Mouse (Mus musculus) stomach, postnatal 0 days (tissue): ENCODE measurements around the gene Tex29. TPM values are rescaled to one million over a fixed set of nuclear protein-coding genes. Genes with fewer than 3 reads are reported as not detected.

Source experiments
- ATAC-seq: fragments of 200-750 bp; cut with Nextera tagmentation; 2 replicates; pipeline ENCODE4 v1.8.0; 2017; ENCODE audit not compliant: low FRiP score, low TSS enrichment
- DNase-seq: peaks from one replicate; pipeline ENCODE4 v3.0.0-alpha.2; 2016; ENCODE audit warnings: low spot score
- H3K27ac ChIP-seq: fragments of 300-500 bp; sonication (generic); replicated peaks from 2 replicates; pipeline ENCODE4 v1.5.1; 2014; ENCODE audit warnings: mild to moderate bottlenecking, control low read depth
- H3K27me3 ChIP-seq: fragments of 300-500 bp; sonication (generic); 2 replicates; pipeline ENCODE4 v1.6.1; 2014; ENCODE audit warnings: low read length; ENCODE audit not compliant: control insufficient read depth, insufficient read depth
- H3K36me3 ChIP-seq: fragments of 300-500 bp; sonication (generic); 2 replicates; pipeline ENCODE4 v1.6.1; 2014; ENCODE audit warnings: low read length, mixed read lengths; ENCODE audit not compliant: control insufficient read depth, insufficient read depth
- H3K4me1 ChIP-seq: fragments of 300-500 bp; sonication (generic); replicated peaks from 2 replicates; pipeline ENCODE4 v1.6.1; 2014; ENCODE audit warnings: antibody characterized with exemption; ENCODE audit not compliant: control insufficient read depth, insufficient read depth
- H3K4me2 ChIP-seq: fragments of 300-500 bp; sonication (generic); replicated peaks from 2 replicates; pipeline ENCODE4 v1.6.1; 2014; ENCODE audit warnings: low read depth, mild to moderate bottlenecking, control low read depth, moderate library complexity
- H3K4me3 ChIP-seq: fragments of 300-500 bp; sonication (generic); 2 replicates; pipeline ENCODE4 v1.5.1; 2014; ENCODE audit warnings: low read depth, low read length, control low read depth
- H3K9ac ChIP-seq: fragments of 300-500 bp; sonication (generic); 2 replicates; pipeline ENCODE4 v1.6.1; 2014; ENCODE audit warnings: mild to moderate bottlenecking, low read length, control low read depth, mixed read lengths
- H3K9me3 ChIP-seq: fragments of 300-500 bp; sonication (generic); 2 replicates; pipeline ENCODE4 v1.6.1; 2016; ENCODE audit warnings: low read length; ENCODE audit not compliant: control insufficient read depth
- CTCF ChIP-seq: IDR thresholded peaks from 2 replicates; pipeline ENCODE4 v1.5.1; 2016; ENCODE audit warnings: antibody characterized with exemption, low read depth, mild to moderate bottlenecking, moderate library complexity
- EP300 ChIP-seq: optimal IDR thresholded peaks from 2 replicates; pipeline ENCODE3; 2016; ENCODE audit warnings: antibody characterized with exemption
- whole genome bisulfite sequencing: fragments of 180-500 bp; shearing (Covaris S2); extraction: QIAGEN DNeasy Blood & Tissue Kit; methylation state at CpG from one replicate; pipeline ENCODE4 v1.1.7; 2014; 5-methylcytosine and 5-hydroxymethylcytosine counted together
- polyA plus RNA-seq: library from polyadenylated mRNA; unstranded; fragments of >200 nt; fragmentation: Nextera tagmentation; extraction: Ambion mirVana; gene quantifications from 2 replicates; pipeline ENCODE4 v1.2.1, GENCODE M21; 2015

The Tex29 gene
- polyA plus RNA-seq, 1 experiment from 2014 or later = not detected

DNA sequence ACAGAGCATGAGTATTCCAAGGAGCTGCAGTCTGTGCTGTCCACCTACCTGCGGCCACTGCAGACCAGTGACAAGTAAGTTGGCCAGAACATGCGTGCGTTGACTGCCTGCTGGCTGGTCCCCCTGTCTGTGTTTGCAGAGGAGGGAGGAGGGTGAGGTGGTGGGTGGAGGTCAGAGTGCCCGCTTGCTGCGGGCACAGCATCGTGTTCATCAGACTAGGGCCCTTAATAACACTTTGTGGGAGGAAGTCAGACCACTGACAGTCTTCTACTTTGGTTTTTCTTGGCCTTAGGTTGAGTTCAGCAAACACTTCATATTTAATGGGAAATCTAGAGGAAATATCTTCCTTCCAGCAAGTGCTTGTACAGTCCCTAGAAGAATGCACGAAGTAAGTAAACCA is 39.8 kb upstream of the Tex29 start:
- DNase-seq (no peak), ATAC-seq (no peak)
- no peak overlapping the region for H3K27ac ChIP-seq
- no peaks in the 10 kb centered on the region for H3K27me3 ChIP-seq
- H3K4me1 ChIP-seq = no peaks in the 10 kb centered on the region
- TF ChIP-seq EP300 = no peak
- no peak for TF ChIP-seq CTCF
- peaks cover 8% of the 10 kb centered on the region for H3K36me3 ChIP-seq
- H3K9ac ChIP-seq = no peak overlapping the region
- WGBS = 74% methylated on average over 7 of the region's 7 CpGs
- no peaks in the 10 kb centered on the region for H3K9me3 ChIP-seq
- H3K4me2 ChIP-seq = no peak overlapping the region
- H3K4me3 ChIP-seq = no peak overlapping the region

DNA sequence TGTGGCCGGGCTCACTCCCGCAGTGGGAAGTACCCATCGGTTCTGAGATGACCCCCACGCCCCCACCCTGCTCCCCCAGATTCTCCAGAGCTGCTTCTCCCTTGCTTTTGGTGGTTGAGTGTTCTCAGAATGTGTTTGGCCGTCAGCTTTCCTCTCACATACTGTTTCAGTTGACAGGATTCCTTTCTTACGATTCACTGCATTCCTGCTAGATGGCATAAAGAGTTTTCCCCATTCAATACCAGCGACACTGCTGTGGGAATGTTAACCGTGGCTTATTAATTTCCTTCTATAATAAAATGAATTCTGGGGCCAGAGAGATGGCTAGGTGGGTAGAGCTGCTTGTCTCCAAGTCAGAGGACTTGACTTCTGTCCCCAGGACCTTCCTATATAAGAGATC is 38.7 kb upstream of the Tex29 start:
- ATAC-seq (no peak), DNase-seq (no peak)
- no peak overlapping the region for H3K27ac ChIP-seq
- no peak for TF ChIP-seq CTCF
- no peak for TF ChIP-seq EP300
- H3K36me3 ChIP-seq = peaks cover 8% of the 10 kb centered on the region
- no peaks in the 10 kb centered on the region for H3K27me3 ChIP-seq
- H3K4me2 ChIP-seq = no peak overlapping the region
- no peak overlapping the region for H3K9ac ChIP-seq
- no peaks in the 10 kb centered on the region for H3K9me3 ChIP-seq
- no peaks in the 10 kb centered on the region for H3K4me1 ChIP-seq
- H3K4me3 ChIP-seq = no peak overlapping the region
- WGBS = 40% methylated on average over 8 of the region's 8 CpGs

DNA sequence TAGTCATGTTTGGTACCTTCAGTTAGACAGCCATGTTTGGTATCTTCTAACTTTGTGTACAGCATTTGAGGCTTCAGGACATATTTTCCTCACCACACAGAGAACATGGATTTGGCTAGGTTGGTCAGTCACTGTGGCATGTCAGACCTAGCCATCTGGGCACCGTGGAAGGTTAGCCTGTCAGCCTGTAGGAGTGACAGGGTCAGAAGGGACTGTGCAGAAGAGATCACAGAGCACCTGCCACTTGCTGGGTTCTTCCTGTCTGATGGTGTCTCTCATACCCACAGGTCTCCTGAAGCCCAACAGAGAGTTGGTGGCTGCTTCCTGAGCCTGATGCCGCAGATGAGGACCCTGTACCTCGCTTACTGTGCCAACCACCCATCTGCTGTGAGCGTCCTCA is 35.4 kb upstream of the Tex29 start:
- WGBS = 100% methylated on average over 4 of the region's 4 CpGs
- TF ChIP-seq EP300 (no peak), CTCF (no peak)
- ATAC-seq (no peak), DNase-seq (no peak)
- H3K4me2 ChIP-seq = no peak overlapping the region
- no peaks in the 10 kb centered on the region for H3K4me1 ChIP-seq
- H3K4me3 ChIP-seq = no peak overlapping the region
- H3K27me3 ChIP-seq = no peaks in the 10 kb centered on the region
- no peak overlapping the region for H3K9ac ChIP-seq
- H3K9me3 ChIP-seq = no peaks in the 10 kb centered on the region
- peaks cover 24% of the 10 kb centered on the region for H3K36me3 ChIP-seq
- H3K27ac ChIP-seq = no peak overlapping the region

DNA sequence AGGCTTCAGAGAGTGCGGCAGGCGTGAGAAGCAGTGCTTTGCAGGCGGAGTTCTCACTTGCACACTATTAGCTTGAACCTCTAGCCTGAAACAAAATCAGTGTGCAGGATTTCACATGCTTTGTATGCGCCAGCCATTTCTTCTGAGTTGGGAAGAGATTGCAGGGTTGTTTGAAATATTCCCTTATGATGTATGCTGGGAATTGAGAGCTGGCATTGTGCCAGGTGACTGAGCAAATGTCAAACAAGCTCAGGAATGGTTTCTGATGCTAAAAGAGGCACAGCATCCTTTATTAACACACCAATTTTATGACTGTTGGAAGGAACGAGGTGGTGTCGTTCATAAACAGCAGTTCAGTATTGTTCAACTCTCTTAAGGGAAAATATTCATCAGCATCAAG is 34.0 kb upstream of the Tex29 start:
- Histone ChIP-seq H3K9me3 (no peaks in the 10 kb centered on the region), H3K9ac (no peak overlapping the region), H3K4me1 (no peaks in the 10 kb centered on the region), H3K4me2 (no peak overlapping the region), H3K27ac (no peak overlapping the region), H3K27me3 (no peaks in the 10 kb centered on the region), H3K36me3 (peaks cover 32% of the 10 kb centered on the region), H3K4me3 (no peak overlapping the region)
- DNase-seq = no peak
- no peak for TF ChIP-seq EP300
- no peak for TF ChIP-seq CTCF
- ATAC-seq = no peak
- 61% methylated on average over 6 of the region's 6 CpGs for WGBS

DNA sequence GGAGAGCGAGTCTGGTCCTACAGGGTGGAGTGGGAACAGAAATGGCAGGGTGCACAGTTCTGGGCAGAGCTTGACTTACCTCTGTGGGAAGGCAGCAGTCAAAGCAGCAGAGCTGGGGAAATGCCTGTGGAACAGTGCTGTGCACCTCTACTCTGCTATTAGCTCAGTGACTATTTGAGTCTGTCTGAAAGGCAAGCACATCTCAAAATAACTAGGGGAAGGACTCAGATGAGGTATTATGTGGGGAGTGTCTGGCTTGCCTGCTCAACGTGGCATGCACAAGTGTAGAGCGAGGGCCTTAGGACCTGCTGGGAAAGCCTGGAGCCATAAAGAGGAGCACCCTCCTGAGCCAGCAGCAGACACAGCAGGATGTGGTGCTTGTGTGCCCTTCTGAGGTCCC is 32.9 kb upstream of the Tex29 start:
- Histone ChIP-seq H3K36me3 (peaks cover 32% of the 10 kb centered on the region), H3K9me3 (no peaks in the 10 kb centered on the region), H3K9ac (no peak overlapping the region), H3K4me2 (no peak overlapping the region), H3K4me3 (no peak overlapping the region), H3K4me1 (no peaks in the 10 kb centered on the region), H3K27me3 (no peaks in the 10 kb centered on the region), H3K27ac (no peak overlapping the region)
- ATAC-seq = no peak
- TF ChIP-seq CTCF = no peak
- no peak for TF ChIP-seq EP300
- no peak for DNase-seq
- 93% methylated on average over 3 of the region's 3 CpGs for WGBS

DNA sequence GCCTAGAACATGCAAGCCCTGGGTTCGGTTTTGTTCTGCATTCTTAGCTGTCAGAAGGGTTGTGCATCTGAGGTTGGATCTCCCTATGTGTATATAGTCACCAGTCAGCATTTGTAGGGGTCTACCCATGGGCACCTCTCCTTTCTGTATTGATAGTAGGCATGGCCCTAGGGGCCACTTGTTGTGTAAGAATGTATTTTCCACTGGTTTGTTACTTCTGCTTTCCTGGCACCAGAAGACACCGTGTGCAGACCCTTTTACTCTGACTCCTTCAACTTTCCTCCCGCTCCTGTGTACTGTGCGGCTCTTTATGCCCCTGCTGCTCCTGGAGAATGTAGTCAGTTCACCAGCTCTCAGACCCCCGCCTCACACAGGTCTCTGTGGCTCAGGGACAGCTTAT is 32.2 kb upstream of the Tex29 start:
- Histone ChIP-seq H3K4me3 (no peak overlapping the region), H3K9me3 (no peaks in the 10 kb centered on the region), H3K9ac (no peak overlapping the region), H3K4me2 (no peak overlapping the region), H3K4me1 (no peaks in the 10 kb centered on the region), H3K27me3 (no peaks in the 10 kb centered on the region), H3K36me3 (peaks cover 32% of the 10 kb centered on the region), H3K27ac (no peak overlapping the region)
- no peak for ATAC-seq
- 92% methylated on average over 5 of the region's 5 CpGs for WGBS
- no peak for DNase-seq
- TF ChIP-seq EP300 (no peak), CTCF (no peak)
